Mouse (Mus musculus): ENCODE data around the gene D7Ertd443e. TPM values are rescaled to one million over a fixed set of nuclear protein-coding genes. Genes with fewer than 3 reads are reported as not detected.

Gene D7Ertd443e
- polyA plus RNA-seq, 1 experiment from 2014 or later, result not detected

- WGBS, result 27% methylated on average over 13 of the region's 13 CpGs
- Histone ChIP-seq H3K4me2 (ENCODE audit: low read length) (no peak overlapping the region), H3K36me3 (ENCODE audit: control insufficient read depth, insufficient read depth, low read length) (no peaks in the 10 kb centered on the region), H3K9ac (ENCODE audit: low read length) (no peak overlapping the region), H3K4me3 (ENCODE audit: low read depth, low read length) (no peak overlapping the region), H3K9me3 (ENCODE audit: control insufficient read depth, low read length) (no peaks in the 10 kb centered on the region), H3K4me1 (replicated peaks; ENCODE audit: control insufficient read depth, insufficient read depth, low read length) (peaks cover 22% of the 10 kb centered on the region), H3K27me3 (replicated peaks; ENCODE audit: control insufficient read depth, insufficient read depth, low read length) (peaks cover 5% of the 10 kb centered on the region), H3K27ac (ENCODE audit: low read depth) (peak overlapping the region; percentile 60; the same call in 1 of the 2 replicates)
- no peak for ATAC-seq (replicated peaks; ENCODE audit: low FRiP score, low TSS enrichment, low read depth)
- no peak for DNase-seq (ENCODE audit: low spot score)
Measured at GRCm38 (mm10) chr7:134227773-134228455, 157.5 kb downstream of the D7Ertd443e start.

DNA sequence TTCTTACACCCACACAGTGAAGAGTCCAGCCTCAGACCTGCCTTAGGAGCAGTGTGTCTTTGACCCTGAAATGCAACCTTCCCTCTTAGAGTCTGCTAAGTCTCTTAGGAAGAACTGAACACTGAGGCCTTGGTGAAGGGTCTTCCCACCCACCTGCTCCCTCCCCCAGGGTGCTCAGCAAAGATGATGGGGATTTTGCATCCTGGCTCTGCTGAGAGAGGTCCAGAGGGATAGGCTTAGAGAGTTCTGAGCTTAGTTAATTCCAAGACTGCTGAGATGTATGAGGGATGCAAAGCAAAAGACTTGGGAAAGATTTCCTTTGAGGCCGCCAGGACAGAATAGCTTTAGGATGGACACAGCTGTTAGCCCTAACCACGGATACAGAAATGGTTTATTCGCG lies 158.4 kb downstream of the D7Ertd443e start:
- Histone ChIP-seq H3K4me2 (ENCODE audit: low read length) (no peak overlapping the region), H3K36me3 (ENCODE audit: control insufficient read depth, insufficient read depth, low read length) (no peaks in the 10 kb centered on the region), H3K4me1 (replicated peaks; ENCODE audit: control insufficient read depth, insufficient read depth, low read length) (peaks cover 18% of the 10 kb centered on the region), H3K9me3 (ENCODE audit: control insufficient read depth, low read length) (no peaks in the 10 kb centered on the region), H3K9ac (ENCODE audit: low read length) (no peak overlapping the region), H3K27ac (ENCODE audit: low read depth) (peak overlapping the region; percentile 60; the same call in 1 of the 2 replicates), H3K4me3 (ENCODE audit: low read depth, low read length) (no peak overlapping the region), H3K27me3 (replicated peaks; ENCODE audit: control insufficient read depth, insufficient read depth, low read length) (peaks cover 5% of the 10 kb centered on the region)
- 53% methylated on average over 4 of the region's 4 CpGs for WGBS
- no peak for DNase-seq (ENCODE audit: low spot score)
- ATAC-seq (replicated peaks; ENCODE audit: low FRiP score, low TSS enrichment, low read depth), result no peak

GRCm38 (mm10) chr7:134226231-134226630 lies 159.2 kb downstream of the D7Ertd443e start:
- Histone ChIP-seq H3K36me3 (ENCODE audit: control insufficient read depth, insufficient read depth, low read length) (no peaks in the 10 kb centered on the region), H3K9ac (ENCODE audit: low read length) (no peak overlapping the region), H3K4me1 (replicated peaks; ENCODE audit: control insufficient read depth, insufficient read depth, low read length) (peaks cover 15% of the 10 kb centered on the region), H3K27me3 (replicated peaks; ENCODE audit: control insufficient read depth, insufficient read depth, low read length) (peaks cover 5% of the 10 kb centered on the region), H3K9me3 (ENCODE audit: control insufficient read depth, low read length) (no peaks in the 10 kb centered on the region), H3K4me2 (ENCODE audit: low read length) (no peak overlapping the region), H3K27ac (ENCODE audit: low read depth) (no peak overlapping the region), H3K4me3 (ENCODE audit: low read depth, low read length) (no peak overlapping the region)
- ATAC-seq (replicated peaks; ENCODE audit: low FRiP score, low TSS enrichment, low read depth) (no peak), DNase-seq (ENCODE audit: low spot score) (no peak)
- 80% methylated on average over 3 of the region's 3 CpGs for WGBS

DNA sequence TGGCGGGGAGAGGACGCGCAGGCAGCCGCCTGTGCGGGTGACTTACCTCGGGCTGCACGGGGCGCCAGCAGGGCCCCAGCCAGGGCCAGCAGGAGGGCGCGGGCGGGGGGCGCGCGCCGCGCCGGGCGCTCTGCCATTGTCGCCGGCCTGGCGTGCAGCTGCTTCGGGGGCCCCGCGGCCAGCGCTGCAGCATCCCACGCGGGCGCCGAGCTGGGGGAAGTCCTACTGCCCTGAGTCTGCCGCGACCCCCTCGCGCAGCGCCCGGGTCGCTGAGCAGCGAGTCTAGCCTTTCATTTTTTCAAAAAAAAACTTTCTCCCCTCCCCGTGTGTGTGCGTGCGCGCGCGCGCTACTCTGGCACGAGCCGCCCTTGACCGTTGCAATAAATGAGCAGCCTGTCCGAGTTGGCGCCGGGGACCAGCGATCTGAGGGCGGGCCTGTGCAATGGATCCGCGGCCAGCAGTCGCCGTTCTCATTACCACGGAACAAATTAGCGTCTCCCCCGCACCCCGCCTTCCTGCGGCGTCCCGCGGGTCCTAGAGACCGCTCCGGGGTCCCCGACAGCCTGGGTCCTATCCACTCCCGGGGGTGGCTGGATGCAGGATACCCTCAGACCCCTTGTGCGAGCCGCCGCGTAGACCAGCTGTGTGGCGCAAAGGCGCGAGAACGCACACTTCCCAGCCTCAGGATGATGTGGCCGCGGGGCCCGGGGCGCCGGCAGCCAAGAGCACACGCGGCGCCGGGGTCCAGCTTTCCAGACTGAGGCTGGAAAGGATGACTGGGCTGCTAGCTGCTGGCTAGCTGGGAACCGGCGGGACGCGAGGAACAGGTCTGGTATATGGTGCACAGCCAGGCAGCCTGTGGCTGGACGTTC lies 160.5 kb downstream of the D7Ertd443e start:
- peaks cover 5% of the 10 kb centered on the region for H3K27me3 ChIP-seq (replicated peaks; ENCODE audit: control insufficient read depth, insufficient read depth, low read length)
- no peaks in the 10 kb centered on the region for H3K36me3 ChIP-seq (ENCODE audit: control insufficient read depth, insufficient read depth, low read length)
- H3K4me2 ChIP-seq (ENCODE audit: low read length), result peak overlapping the region; percentile 91
- H3K9ac ChIP-seq (ENCODE audit: low read length), result peak overlapping the region; percentile 59
- H3K9me3 ChIP-seq (ENCODE audit: control insufficient read depth, low read length), result no peaks in the 10 kb centered on the region
- peak overlapping the region; percentile 54 for H3K4me3 ChIP-seq (ENCODE audit: low read depth, low read length)
- under 1% methylated on average over 77 of the region's 90 CpGs for WGBS
- H3K27ac ChIP-seq (ENCODE audit: low read depth), result peak overlapping the region; percentile 60
- H3K4me1 ChIP-seq (replicated peaks; ENCODE audit: control insufficient read depth, insufficient read depth, low read length), result peaks cover 15% of the 10 kb centered on the region
- DNase-seq (ENCODE audit: low spot score), result peak; percentile 83
- ATAC-seq (replicated peaks; ENCODE audit: low FRiP score, low TSS enrichment, low read depth), result peak; percentile 63

- H3K4me2 ChIP-seq (ENCODE audit: low read length), result peak overlapping the region; percentile 91
- peak overlapping the region; percentile 59 for H3K9ac ChIP-seq (ENCODE audit: low read length)
- no peaks in the 10 kb centered on the region for H3K36me3 ChIP-seq (ENCODE audit: control insufficient read depth, insufficient read depth, low read length)
- DNase-seq (ENCODE audit: low spot score), result peak; percentile 74
- peaks cover 5% of the 10 kb centered on the region for H3K27me3 ChIP-seq (replicated peaks; ENCODE audit: control insufficient read depth, insufficient read depth, low read length)
- peaks cover 15% of the 10 kb centered on the region for H3K4me1 ChIP-seq (replicated peaks; ENCODE audit: control insufficient read depth, insufficient read depth, low read length)
- peak overlapping the region; percentile 60 for H3K27ac ChIP-seq (ENCODE audit: low read depth)
- peak overlapping the region; percentile 54 for H3K4me3 ChIP-seq (ENCODE audit: low read depth, low read length)
- H3K9me3 ChIP-seq (ENCODE audit: control insufficient read depth, low read length), result no peaks in the 10 kb centered on the region
- 1% methylated on average over 14 of the region's 14 CpGs for WGBS
- peak; percentile 9; the same call in 1 of the 2 replicates for ATAC-seq (replicated peaks; ENCODE audit: low FRiP score, low TSS enrichment, low read depth)
Measured at GRCm38 (mm10) chr7:134224421-134224740, 161.1 kb downstream of the D7Ertd443e start.

DNA sequence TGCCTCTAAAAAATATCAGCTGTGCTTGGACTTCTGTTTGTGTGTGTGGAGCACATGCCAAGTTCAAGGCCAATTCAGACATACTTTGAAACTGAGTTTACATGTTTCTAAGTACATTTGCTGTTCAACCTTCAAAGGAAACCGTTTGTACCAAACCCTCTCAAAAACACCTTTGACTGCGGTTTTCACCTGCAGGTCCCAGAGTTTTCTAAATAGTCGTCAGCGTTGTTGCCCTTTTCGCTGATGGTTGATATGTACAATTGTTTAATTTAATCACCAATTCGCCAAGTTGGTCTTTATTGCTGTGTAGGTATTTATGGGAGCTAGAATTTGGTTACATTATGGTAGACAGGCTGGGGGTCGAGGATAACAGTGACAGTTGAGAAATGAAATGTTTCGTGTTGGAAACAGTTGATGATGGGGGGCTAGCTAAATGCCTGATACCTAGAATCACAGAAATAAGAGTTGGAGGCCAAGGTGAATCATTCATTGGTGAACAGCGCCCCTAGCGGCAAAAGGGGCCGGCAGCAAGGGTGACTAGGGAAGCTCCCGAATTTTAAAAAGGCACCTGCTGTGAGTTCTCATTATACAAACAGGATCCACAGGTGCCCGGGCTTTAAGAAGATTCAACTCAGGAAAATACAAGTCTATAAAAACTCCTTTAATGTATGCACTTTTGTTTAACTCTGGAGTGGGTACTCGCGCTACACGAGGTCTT lies 161.9 kb downstream of the D7Ertd443e start:
- Histone ChIP-seq H3K9me3 (ENCODE audit: control insufficient read depth, low read length) (no peaks in the 10 kb centered on the region), H3K4me1 (replicated peaks; ENCODE audit: control insufficient read depth, insufficient read depth, low read length) (peaks cover 15% of the 10 kb centered on the region), H3K36me3 (ENCODE audit: control insufficient read depth, insufficient read depth, low read length) (no peaks in the 10 kb centered on the region), H3K9ac (ENCODE audit: low read length) (no peak overlapping the region), H3K4me3 (ENCODE audit: low read depth, low read length) (peak overlapping the region; percentile 54), H3K27ac (ENCODE audit: low read depth) (0 out of 2 replicates have a peak overlapping the region, but pooled peaks have one; percentile 60), H3K27me3 (replicated peaks; ENCODE audit: control insufficient read depth, insufficient read depth, low read length) (peaks cover 5% of the 10 kb centered on the region), H3K4me2 (ENCODE audit: low read length) (peak overlapping the region; percentile 91)
- DNase-seq (ENCODE audit: low spot score) (peak; percentile 95), ATAC-seq (replicated peaks; ENCODE audit: low FRiP score, low TSS enrichment, low read depth) (0 out of 2 replicates have a peak, but pooled peaks have one; percentile 7)
- WGBS, result 19% methylated on average over 16 of the region's 16 CpGs

Other genes starting within 250 kb of the D7Ertd443e start
- gene Adam12, start 153.5 kb downstream of the D7Ertd443e start, polyA plus RNA-seq (2014; fragmentation: Nextera tagmentation; extraction: Ambion mirVana), result 13.8 and 15.1 TPM in 2 replicates